Mouse (Mus musculus) E14TG2a.4 (cell line): ENCODE measurements around the gene Ciita.

Experiments used
- CTCF ChIP-seq: conservative IDR thresholded peaks from 2 replicates; pipeline ENCODE4 v1.5.1; 2014; ENCODE audit warnings: low read length
- NANOG ChIP-seq: IDR thresholded peaks from 2 replicates; pipeline ENCODE4 v1.6.1; 2014; ENCODE audit warnings: borderline replicate concordance, low read length, mixed read lengths
- POU5F1 ChIP-seq: IDR thresholded peaks from 2 replicates; pipeline ENCODE4 v1.6.1; 2014; ENCODE audit warnings: low read length, borderline replicate concordance

DNA sequence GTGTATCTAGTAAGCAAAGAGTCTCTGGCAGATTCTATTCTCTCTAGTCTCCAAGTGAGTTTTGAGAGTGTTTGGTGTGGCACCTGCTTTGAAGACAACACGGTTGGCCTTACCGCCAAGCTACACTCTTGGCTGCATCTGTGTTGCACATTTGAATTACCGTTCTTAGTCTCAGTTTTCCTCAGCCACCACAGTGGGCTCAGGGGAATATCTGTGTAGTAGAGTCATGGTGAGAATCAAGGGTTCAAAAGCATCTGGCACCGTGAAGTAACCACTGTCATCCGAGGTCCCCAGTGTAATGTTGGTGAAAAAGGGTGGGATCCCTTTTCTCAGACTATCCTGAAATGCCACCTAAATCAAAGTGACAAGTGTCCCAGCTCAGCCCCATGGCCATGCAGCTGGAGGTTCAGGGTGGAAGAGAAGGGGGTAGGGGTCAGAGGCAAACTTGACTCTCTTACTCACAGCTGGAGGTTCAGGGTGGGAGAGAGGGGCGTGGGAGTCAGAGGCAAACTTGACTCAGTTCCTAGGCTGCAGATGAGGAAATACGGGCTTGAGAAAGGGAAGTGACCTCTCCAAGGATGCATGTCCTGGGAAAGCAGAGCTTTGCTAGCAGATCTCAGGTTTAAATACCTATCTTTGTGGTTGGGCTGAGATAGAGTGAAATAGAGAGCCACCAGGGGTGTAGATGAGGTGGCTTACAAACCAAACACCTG, 9.1 kb downstream of the Ciita start:
- TF ChIP-seq CTCF, result no peak
- TF ChIP-seq NANOG, result no peak
- no peak for TF ChIP-seq POU5F1
